Mouse (Mus musculus) telencephalon, adult 2 months (tissue): ENCODE measurements at regions not wholly inside any gene's neighbourhood (a gene's known extent, or its start where the extent isn't known, plus 50 kb on each side); places are given as distances from the start of the nearest gene placed in this dataset.

Experiments
- DNase-seq: peaks from one replicate; pipeline ENCODE4 v3.0.0-alpha.2; 2011; ENCODE audit warnings: low read depth, low spot score

DNA sequence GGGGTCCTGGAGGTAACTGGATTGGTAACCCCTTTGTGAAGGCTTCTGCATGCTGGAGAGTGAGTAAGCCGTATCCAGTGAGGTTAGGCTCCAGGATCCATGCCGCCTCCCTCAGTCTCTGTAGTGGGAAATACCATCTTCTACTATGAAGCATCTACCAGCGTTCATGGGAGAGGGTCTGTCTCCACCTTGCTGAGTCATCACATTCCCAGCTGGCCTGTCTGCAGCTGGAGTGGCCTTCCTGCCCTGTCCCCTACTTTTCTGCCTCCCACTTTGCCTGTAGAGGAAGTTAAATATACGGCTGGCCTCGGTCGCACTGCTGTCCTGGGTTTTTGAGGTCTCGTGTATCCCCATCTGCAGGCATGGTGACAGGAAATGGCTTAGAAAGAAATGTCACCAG is 78.0 kb upstream of the Sec14l1 start:
- DNase-seq, result no peak

DNA sequence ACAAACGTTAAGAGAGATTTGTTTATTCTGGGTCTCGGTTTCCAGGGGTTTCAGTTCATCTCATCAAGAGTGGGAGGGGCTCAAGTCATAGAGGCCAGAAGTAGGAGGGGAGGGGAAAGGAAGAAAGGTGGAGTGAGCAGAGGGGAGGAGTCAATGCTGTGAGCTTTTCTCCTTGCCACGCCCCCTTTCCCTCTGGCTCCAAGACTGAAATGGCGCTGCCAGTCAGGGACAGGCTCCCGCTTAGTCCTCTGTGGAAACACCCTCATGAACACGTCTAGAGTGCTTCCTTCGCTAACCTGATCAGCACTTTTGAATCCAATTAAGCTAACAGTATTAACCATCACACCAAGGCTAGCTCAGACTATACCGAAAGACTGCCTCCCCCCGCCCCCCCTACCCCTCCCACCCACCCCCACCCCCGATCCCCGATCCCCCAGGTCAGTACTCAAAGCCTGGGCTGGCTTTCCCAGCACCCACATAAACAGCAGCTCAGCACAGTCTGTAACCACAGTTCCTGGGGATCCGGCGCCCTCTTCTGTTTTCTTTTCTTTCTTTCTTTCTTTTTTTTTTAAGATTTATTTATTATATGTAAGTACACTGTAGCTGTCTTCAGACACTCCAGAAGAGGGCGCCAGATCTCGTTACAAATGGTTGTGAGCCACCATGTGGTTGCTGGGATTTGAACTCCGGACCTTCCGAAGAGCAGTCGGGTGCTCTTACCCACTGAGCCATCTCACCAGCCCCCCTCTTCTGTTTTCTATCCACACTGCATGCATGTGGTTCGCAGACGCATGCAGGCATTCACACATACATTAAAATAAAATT is 76.5 kb upstream of the Sec14l1 start:
- no peak for DNase-seq

DNA sequence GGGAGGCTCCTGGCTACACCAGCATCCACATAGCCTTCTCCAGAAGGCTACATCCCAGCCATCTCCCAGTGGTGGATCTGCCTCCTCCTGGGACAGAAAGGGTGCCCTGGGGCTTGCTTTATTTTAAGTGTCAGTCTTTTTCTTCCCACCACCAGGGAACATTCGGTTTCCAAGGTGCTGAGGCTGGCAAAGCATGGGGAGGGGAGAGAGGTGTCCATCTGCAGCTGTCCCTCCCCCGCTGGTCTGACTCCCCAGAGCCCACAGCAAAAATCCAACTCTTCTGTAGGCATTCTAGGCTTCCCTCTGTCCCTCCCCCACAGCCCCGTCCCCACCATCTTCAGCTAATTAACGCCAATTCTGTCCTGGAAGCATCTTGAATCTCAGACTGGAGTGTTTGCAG is 74.1 kb upstream of the Sec14l1 start:
- no peak for DNase-seq

DNA sequence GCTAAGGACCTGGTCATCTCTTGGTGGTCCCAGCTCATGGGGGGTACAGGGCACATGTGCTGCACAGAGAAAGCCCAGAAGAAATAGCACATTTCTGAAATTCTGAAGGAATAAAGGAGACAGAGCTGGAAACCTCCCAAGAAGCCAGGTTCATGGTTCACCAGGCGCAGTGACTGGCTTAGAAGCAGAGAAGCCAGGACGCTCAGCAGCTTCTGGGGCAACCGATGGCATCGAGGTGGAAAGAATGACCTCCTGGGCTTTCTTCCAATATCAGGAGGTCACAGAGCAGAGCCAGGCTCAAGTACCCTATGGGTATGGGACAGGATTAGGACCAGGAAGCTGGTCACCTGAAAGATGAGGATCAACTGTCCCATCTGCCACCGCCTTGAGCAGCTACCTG is 72.6 kb upstream of the Sec14l1 start:
- no peak for DNase-seq

DNA sequence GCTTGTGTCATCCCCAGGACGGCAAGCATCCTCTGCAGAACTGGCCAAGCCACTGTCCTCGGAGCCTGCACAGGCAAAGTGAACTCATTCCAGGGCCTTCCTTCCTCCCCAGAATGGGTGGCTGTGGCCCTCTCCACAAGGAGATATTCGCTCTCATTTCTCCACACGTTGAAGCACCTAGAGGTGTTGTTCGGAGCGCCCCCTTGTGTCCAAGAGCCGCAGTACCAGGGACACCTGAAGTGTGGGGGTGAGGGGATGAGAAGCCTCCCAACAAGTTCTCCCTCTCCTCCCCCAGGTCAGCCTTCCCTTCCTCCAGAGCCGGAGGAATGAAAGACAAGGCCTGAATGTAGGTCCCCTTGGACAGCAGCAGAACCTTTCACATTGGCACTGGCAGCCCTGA is 71.4 kb upstream of the Sec14l1 start:
- no peak for DNase-seq

DNA sequence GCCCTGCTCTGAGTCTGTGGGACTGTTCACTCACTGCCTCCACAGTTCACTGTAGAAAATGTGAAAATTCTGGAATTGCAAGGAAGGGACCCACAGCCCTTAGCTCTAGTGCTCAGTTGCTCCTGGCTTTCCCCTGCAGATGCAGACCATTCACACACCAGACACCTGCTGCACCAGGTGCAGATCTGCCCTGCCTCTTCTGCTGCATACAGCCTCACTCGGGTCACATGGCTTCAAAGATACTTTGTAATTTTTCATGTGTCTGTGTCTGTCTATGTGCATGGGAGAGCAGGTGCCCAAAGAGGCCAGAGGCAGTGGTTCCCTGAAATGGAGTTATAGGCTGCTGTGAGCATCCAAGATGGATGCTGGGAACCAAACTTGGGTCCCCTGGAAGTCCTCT is 70.2 kb upstream of the Sec14l1 start:
- DNase-seq, result no peak

DNA sequence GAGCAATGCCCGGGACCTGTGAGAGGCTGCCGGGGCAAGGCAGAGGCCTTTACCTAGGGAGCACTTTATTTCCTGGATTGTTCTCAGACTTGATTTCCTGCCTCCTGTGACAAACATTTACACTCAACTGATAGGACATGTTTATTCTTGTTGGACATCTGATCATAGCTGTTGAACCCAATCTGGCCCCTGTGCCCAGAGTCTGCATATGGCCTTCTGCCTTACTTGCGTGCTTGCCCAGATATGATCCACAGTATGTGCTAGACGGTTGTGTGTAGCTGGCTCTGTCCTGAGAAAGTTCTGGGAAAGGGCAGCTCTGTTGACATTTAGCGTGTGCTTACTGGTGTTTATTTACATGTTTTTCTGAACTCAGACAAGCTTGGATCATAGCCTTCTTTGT is 68.3 kb upstream of the Sec14l1 start:
- DNase-seq, result no peak

DNA sequence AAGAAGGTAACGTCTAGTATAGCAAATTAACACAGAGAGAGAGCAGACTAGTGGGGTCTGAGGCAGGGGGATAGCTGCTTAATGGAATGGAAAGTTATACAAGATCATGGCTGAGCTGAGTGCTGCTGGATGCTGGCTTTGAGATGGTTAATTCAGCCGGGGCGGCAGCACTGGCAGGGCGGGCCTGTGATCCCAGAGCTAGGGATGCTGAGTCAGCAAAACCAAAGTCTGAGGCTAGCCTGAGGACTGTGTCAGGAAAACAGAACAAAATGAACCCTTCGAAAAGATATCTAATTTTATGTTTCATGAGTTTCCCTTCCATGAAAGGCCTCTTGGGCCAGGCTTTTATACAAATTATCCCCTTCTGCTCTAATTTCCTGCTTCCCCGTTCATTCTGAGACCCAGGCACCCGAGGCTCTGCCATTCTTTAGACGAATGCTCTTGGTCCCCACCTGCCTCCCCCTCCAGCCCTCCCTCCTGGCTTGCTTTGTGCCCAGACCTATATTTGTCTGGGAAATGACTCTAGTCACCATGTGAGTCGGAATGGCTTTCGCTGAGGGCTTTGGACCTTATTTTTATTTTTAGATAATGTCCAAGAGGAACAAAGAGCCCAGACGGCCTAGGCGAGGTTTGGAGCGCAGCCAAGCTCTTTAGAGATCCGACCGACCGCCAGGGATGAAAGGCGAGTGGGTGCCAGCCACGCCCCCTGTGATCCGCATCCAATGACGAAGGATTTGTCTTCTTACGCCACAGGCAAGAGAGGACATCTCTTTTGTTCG is 67.6 kb upstream of the Sec14l1 start:
- DNase-seq, result no peak

DNA sequence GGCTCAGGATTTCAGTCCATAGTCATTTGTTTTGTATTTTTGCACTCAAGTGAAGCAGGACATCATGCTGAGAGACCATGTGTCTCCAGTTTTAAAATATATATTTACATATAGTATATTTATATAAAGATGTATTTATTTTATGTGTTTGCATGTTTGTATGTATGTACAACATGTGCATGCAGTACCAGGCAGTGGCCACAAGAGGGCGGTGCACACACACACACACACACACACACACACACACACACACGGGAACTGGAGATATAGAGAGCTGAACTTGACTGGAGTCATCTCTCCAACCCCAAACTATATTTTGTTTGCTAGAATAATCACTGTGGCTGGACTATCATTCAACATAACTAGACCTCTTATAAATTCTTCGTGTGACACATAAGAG is 66.1 kb upstream of the Sec14l1 start:
- DNase-seq, result no peak

DNA sequence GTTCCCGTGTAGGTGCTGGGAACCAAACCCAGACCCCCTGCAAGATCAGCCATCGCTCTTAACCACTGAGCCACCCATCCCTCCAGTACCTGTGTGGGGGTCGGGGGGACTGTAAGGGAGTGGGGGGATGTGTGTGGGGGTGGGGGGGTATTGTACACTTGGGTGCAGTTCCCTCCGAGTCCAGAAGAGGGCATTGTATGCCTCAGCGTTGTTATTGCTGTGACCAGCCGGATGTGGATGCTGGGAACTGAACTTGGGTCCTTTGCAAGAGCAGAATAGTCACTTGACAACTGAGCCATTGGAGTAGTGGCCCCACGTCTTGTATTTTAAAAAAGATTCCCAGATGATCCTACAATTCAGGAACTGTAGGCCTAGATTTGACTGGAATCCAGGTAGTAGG is 64.2 kb upstream of the Sec14l1 start:
- no peak for DNase-seq

DNA sequence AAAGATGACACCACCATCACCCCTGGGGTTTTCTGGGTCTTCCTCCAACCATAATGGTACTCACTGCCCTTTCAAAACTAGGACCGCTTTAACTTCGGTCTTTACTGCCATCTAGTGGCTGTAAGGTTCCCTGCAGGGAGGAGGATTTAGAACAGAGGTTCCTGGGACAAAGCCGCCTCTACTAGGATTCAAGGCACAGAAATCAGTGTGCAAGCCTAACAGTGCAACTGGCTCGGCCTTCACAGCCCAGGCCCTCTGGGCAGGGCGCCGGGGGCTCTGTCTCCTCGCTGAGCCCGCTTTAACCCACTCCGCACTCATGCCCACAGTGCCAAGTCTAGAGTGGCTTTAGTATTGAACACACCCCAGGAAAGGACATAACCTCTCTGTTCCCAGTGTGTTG is 58.0 kb upstream of the Sec14l1 start:
- no peak for DNase-seq

DNA sequence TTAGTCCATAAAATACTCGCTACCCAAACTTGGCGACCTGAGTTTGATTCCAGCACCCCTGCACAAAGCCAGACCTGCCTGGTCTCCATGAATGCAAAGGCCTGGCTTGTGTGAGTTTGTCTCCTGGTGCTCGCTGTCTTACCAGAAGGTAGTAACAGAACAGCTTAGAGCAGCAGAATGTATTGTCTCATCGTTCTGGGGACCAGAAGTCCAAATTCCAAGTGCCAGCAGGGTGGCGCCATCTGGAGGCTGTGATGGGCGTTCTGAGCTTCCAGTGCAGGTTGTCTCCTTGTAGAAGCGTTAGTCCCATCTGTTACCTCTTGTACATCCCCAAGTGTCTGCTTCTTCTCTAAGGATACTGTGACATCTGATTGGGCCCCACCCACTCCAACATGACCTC is 57.5 kb upstream of the Sec14l1 start:
- DNase-seq, result no peak

DNA sequence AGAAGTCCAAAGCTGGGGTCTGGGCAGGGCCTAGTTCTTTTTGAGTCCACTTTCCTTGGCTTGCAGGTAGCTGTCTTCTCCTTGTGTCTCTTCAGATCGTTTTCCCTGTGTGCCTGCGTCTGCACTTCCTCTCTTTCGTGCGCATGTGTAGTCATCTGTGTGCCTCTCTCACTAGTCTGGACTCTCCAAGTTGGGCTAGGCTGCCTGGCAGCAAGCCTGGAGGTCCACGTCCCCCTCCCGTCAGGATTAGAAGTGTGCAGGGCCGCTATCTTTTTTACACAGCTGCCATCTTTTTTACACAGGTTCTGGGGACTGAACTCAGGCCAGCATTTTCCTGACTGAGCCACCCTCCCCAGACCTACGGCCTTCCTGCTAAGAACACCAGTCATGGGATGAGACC is 55.8 kb upstream of the Sec14l1 start:
- no peak for DNase-seq

DNA sequence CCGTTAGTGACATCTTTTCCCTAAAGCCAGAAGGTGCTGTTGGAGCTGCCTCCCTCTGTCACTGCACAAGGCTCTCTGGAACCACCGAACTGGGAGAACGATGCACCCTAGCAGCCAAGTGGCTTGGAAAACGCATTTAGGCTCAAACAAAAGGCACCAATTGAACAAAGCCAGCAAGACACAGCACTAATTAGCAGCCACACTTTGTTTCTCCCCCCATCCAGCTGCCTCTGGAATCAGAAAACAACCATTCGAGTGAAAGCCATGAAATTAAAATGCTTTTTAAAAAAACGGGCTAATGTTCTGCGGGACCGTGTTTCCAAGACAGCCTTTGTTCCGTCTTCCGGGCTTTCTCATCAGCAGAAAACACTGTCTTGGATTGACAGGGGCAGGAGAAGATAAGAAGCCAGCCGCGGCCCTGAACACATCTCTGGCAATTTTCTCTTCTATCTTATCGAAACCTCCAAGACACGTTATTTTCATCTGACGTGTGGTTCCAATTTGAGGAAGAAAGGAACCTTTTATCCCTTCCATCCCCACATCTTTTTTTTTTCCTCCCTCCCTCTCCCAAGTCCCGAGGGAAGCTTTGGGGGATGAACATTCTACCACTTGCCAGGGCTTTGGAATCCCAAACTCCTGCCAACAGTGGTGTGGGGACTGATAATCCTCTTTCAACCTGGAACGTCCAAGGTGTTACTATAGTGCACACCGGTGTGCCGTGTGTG is 54.8 kb upstream of the Sec14l1 start:
- no peak for DNase-seq

DNA sequence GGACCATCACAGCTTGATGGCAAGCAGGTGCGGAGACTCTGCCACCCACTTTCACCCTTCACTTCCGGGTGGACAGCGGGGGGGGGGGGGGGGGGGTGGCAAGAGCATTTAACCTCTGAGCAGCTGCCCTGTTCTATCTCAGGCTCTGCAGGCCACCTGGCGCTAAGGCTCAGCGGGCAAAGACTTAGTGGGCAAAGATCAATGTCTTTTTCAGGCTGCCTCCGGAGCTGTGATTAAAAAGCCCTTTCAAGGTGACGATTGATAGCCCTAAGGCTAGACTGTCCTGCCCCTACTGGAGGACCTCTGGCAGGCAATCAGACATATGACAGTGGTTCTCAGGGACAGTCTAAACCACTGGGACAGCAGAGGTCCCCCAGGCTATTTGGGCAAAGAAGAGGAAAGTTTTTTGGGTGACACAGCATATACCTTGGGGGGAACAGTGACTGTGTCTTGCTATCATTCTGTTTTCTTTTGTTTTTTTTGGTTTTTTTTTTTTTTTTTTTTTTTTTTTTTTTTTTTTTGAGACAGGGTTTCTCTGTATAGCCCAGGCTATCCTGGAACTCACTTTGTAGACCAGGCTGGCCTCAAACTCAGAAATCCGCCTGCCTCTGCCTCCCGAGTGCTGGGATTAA is 54.1 kb upstream of the Sec14l1 start:
- no peak for DNase-seq

DNA sequence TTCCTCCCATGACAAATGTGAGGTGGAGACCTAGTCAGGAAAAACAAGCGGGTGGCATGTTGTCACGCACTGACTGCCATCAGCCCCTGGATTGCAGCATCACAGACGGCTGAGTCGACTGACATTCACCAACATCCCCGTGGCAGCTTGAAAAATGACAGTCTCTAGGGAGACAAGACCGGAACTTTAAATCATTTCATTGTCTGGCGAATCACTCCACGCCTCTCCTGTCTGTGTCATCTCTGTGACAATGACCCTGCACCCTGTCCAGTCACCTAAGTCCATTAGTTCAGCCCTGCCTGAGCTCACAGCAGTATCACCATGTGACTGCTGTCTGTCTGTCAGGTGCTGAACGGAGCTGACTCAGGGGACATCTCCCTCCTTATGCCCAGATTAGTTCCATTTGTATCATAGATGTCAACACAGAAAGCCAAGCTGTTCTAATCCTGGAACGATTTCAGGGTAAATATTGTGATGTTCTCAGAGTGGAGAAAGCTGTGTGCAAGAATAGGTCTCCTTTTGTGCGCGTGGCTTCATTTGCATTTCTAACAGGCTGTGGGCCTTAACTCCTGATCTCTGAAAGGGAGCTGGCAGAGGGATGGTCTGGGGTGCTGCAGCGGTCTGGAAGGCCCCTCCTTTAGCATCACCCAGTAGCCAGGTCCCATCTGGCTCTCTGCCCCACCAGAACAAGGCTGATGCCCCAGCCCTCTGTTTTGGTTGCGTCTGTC is 52.0 kb upstream of the Sec14l1 start:
- peak; percentile 70 for DNase-seq
